Mouse (Mus musculus) macrophage (primary cell): ENCODE data around the gene Rbm3. TPM values are rescaled to one million over a fixed set of nuclear protein-coding genes. Genes with fewer than 3 reads are reported as not detected.
A peak's percentile ranks its signal among the peaks of the same experiment; 100 is the strongest.

Experiments used
- H3K27ac ChIP-seq: fragments of 350-480 bp; formaldehyde crosslinking; 2 replicates; pipeline ENCODE4 v1.9.0; 2021
- H3K36me3 ChIP-seq: fragments of 350-480 bp; formaldehyde crosslinking; 2 replicates; pipeline ENCODE4 v1.9.0; 2021; ENCODE audit errors: inconsistent target
- H3K4me3 ChIP-seq: fragments of 350-480 bp; formaldehyde crosslinking; 2 replicates; pipeline ENCODE4 v1.9.0; 2021; ENCODE audit errors: inconsistent target
- H3K79me2 ChIP-seq: fragments of 350-480 bp; formaldehyde crosslinking; 2 replicates; pipeline ENCODE4 v1.9.0; 2021; ENCODE audit errors: inconsistent target
- WGBS: methylation state at CpG from one replicate; pipeline ENCODE4 v1.1.7; 2026; ENCODE audit warnings: inconsistent platforms; ENCODE audit not compliant: missing documents; 5-methylcytosine and 5-hydroxymethylcytosine counted together
- polyA plus RNA-seq: library from polyadenylated mRNA; stranded (reverse); fragments of 250-400 nt; gene quantifications from 3 replicates; pipeline ENCODE4 v1.2.4, GENCODE M21; 2018; ENCODE audit warnings: inconsistent platforms
- total RNA-seq, 78 experiments: library from RNA; depleted of rRNA; stranded (reverse); fragments of 250-400 nt; gene quantifications; 1 replicate in 9 of 78; 2 replicates in 24 of 78; 3 replicates in 43 of 78; 4 replicates in 2 of 78; pipeline ENCODE4 v1.2.4; 2018; ENCODE audit warnings: inconsistent platforms in 56 of 78

The Rbm3 gene
- total RNA-seq (2018; cell fraction: chromatin; rRNA removed) = 100 to 1,000 TPM; 272 to 476 (median 351) TPM
- total RNA-seq (2018; cell fraction: cytosol; rRNA removed) = 100 to 1,000 TPM; 267 to 548 (median 365) TPM
- total RNA-seq (2018; cell fraction: nucleus; rRNA removed) = 100 to 1,000 TPM; 263 to 553 (median 338) TPM
- polyA plus RNA-seq = 335 to 573 TPM (median 513 TPM) in 3 replicates

- H3K36me3 ChIP-seq = no peaks in the 10 kb centered on the region
- 31% methylated on average over 54 of the region's 65 CpGs for WGBS
- H3K4me3 ChIP-seq = peak within 1 kb of the TSS; percentile 55
- peak within 1 kb of the TSS; percentile 91 for H3K27ac ChIP-seq
- H3K79me2 ChIP-seq = peaks cover 24% of the 10 kb centered on the region
Measured at GRCm38 (mm10) chrX:8145153-8145991, at the start of gene Rbm3. Rbm3 (minus strand) TSS chrX:8145880.

DNA sequence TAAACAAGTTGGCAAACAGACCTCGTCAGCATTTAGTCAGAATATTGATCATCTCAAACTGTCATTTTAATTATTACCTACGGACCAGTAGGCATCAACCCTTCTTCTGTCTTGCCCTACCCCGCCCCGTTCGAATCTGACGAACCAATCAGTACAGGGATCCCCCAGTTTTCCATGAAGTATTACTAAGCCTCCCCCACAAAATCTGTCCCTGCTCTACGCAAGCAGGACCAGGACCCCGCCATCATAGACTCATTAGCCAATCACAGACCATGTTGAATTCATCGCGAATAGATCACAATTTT lies 47.7 kb upstream of the Rbm3 start, which contains the start of gene Ebp:
TSS of gene Ebp (minus strand) at position 94 of the 305 bp plus-strand sequence.
- H3K4me3 ChIP-seq = peak within 1 kb of the TSS; percentile 75
- H3K27ac ChIP-seq = peak within 1 kb of the TSS; percentile 62
- H3K36me3 ChIP-seq = no peaks in the 10 kb centered on the region
- peaks cover 24% of the 10 kb centered on the region for H3K79me2 ChIP-seq
- 32% methylated on average over 10 of the region's 10 CpGs for WGBS

GRCm38 (mm10) chrX:8192640-8193418 lies 47.1 kb upstream of the Rbm3 start:
- Histone ChIP-seq H3K36me3 (no peaks in the 10 kb centered on the region), H3K27ac (peak overlapping the region; percentile 62), H3K79me2 (peaks cover 24% of the 10 kb centered on the region), H3K4me3 (peak overlapping the region; percentile 75)
- 17% methylated on average over 38 of the region's 38 CpGs for WGBS

- Histone ChIP-seq H3K27ac (peak overlapping the region; percentile 62), H3K79me2 (peaks cover 24% of the 10 kb centered on the region), H3K4me3 (peak overlapping the region; percentile 75), H3K36me3 (no peaks in the 10 kb centered on the region)
- WGBS = 22% methylated on average over 11 of the region's 13 CpGs
Measured at GRCm38 (mm10) chrX:8192126-8192639, 46.5 kb upstream of the Rbm3 start.

GRCm38 (mm10) chrX:8182871-8183540 lies 37.3 kb upstream of the Rbm3 start:
- no peaks in the 10 kb centered on the region; the same call in 1 of the 2 replicates for H3K36me3 ChIP-seq
- no peaks in the 10 kb centered on the region for H3K79me2 ChIP-seq
- H3K27ac ChIP-seq = no peak overlapping the region
- WGBS = 29% methylated on average over 6 of the region's 7 CpGs
- H3K4me3 ChIP-seq = no peak overlapping the region

DNA sequence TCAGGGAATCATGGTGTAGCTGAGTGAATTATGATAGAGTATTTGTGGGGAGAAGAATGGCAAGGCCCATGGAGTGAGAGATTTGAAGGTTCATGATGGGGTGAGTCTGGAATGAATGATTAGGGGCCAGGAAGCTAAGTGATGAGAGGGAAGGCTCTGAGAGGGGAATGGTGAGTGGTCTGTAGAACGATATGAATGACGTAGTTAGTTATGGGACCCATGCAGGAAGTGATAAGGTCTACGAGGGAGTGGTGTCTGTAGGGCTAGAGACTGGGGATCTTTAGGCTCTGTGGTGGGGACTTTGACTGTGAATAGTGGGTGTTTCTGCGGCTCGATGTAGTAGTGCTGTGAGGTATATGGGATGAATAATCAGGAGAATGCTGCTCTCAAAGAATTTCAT lies 34.0 kb upstream of the Rbm3 start:
- no peak overlapping the region for H3K27ac ChIP-seq
- H3K36me3 ChIP-seq = no peaks in the 10 kb centered on the region
- 88% methylated on average over 5 of the region's 5 CpGs for WGBS
- peaks cover 7% of the 10 kb centered on the region; the same call in 1 of the 2 replicates for H3K79me2 ChIP-seq
- no peak overlapping the region for H3K4me3 ChIP-seq

DNA sequence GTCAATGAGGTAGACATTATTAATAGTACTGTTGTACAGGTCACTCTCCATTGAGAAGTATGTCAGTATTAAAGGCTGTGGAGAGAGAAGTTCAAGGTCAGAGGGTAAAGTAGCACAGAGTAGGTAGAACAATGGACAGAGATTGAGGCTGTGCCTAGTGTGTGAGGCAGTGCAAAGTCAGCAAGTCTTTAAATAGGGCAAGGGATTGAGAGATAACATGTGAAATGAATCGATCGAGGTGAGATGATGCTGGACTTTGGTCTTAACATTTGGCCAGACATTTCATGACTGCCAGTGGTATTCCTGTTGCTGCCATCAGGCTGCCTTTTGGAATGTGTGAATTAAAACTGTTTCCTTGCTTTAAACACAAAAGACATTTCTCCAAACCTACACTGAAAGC lies 33.2 kb upstream of the Rbm3 start:
- Histone ChIP-seq H3K79me2 (peaks cover 7% of the 10 kb centered on the region; the same call in 1 of the 2 replicates), H3K36me3 (no peaks in the 10 kb centered on the region), H3K4me3 (no peak overlapping the region), H3K27ac (no peak overlapping the region)
- WGBS = 100% methylated on average over 2 of the region's 2 CpGs

GRCm38 (mm10) chrX:8175504-8176385 lies 30.1 kb upstream of the Rbm3 start, which contains the start of gene Tbc1d25:
Tbc1d25 (minus strand) TSS chrX:8176181.
- peaks cover 7% of the 10 kb centered on the region; the same call in 1 of the 2 replicates for H3K79me2 ChIP-seq
- peak within 1 kb of the TSS; percentile 59 for H3K4me3 ChIP-seq
- H3K36me3 ChIP-seq = no peaks in the 10 kb centered on the region
- peak within 1 kb of the TSS; percentile 49 for H3K27ac ChIP-seq
- 13% methylated on average over 52 of the region's 56 CpGs for WGBS

DNA sequence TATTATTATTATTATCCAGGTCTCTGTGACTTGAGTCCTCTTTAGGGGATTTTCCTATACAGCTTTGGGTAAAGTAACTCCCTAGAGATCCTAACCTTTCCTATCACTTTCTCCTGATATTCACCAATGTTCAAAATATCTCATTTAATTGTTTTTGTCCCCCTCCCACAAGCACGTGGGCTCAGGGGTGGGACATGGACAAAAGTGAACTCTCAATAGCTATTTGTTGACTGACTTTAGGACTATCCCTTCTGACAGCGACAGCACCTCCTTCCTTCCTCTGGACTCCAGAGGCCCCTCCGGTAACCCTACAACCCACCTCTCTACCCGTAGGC lies 29.5 kb upstream of the Rbm3 start:
- 33% methylated on average over 4 of the region's 4 CpGs for WGBS
- no peaks in the 10 kb centered on the region for H3K36me3 ChIP-seq
- H3K27ac ChIP-seq = peak overlapping the region; percentile 49
- peaks cover 7% of the 10 kb centered on the region; the same call in 1 of the 2 replicates for H3K79me2 ChIP-seq
- H3K4me3 ChIP-seq = peak overlapping the region; percentile 59

DNA sequence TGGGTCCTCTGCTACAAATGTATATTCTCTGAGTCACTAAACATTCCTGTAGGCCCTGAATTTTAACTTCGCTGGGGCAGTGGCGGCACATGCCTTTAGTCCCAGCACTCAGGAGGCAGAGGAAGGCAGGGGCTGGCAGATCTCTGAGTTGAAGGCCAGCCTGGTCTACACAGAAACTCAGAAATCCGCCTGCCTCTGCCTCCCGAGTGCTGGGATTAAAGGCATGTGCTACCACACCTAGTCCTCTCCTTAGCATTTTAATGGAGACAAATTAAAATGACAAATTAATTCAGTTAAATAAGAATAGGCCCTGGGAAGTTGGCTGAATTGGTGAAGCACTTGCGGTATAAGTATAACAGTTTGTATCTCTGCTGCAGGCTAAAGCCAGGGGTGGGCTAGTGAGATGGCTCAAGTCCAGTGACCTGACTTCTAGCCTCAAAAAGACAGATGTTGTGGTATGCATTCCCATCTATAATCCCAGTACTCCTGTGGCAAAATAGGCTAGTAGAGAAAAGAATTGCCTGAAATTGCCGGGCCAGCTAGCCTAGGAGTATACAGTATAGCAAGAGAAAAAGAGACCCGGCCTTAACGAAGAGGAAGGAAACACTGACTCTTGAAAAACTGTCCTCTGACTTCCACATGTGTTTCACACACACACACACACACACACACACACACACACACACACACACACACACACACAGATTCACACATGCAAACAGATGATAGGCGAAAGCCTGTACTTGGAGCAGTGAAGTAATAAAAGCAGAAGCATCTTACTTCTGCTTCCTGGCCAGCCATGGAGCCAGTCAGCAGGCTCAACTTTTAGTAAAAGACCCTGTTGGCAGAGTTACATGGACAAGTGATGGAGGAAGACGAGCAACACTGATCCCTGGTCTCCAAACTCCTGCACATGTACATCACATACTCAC lies 22.3 kb upstream of the Rbm3 start:
- peak overlapping the region; percentile 44 for H3K27ac ChIP-seq
- WGBS = 70% methylated on average over 6 of the region's 10 CpGs
- H3K36me3 ChIP-seq = no peaks in the 10 kb centered on the region
- no peak overlapping the region for H3K4me3 ChIP-seq
- H3K79me2 ChIP-seq = no peaks in the 10 kb centered on the region

GRCm38 (mm10) chrX:8164471-8164870 lies 18.8 kb upstream of the Rbm3 start:
- 91% methylated on average over 4 of the region's 4 CpGs for WGBS
- no peaks in the 10 kb centered on the region for H3K79me2 ChIP-seq
- no peak overlapping the region for H3K27ac ChIP-seq

GRCm38 (mm10) chrX:8163076-8163475 lies 17.4 kb upstream of the Rbm3 start:
- 34% methylated on average over 2 of the region's 5 CpGs for WGBS

More at GRCm38 (mm10) chrX:8164471-8164870, 18.8 kb upstream of the Rbm3 start:
- Histone ChIP-seq H3K36me3 (no peaks in the 10 kb centered on the region), H3K4me3 (no peak overlapping the region)

More at GRCm38 (mm10) chrX:8163076-8163475, 17.4 kb upstream of the Rbm3 start:
- Histone ChIP-seq H3K27ac (no peak overlapping the region), H3K36me3 (no peaks in the 10 kb centered on the region), H3K79me2 (no peaks in the 10 kb centered on the region), H3K4me3 (no peak overlapping the region)
